Mouse (Mus musculus): ENCODE data around the gene Gjb3. TPM values are rescaled to one million over a fixed set of nuclear protein-coding genes. Genes with fewer than 3 reads are reported as not detected.

Gene Gjb3
- polyA plus RNA-seq, 1 experiment from 2014 or later: 0.34 TPM

DNA sequence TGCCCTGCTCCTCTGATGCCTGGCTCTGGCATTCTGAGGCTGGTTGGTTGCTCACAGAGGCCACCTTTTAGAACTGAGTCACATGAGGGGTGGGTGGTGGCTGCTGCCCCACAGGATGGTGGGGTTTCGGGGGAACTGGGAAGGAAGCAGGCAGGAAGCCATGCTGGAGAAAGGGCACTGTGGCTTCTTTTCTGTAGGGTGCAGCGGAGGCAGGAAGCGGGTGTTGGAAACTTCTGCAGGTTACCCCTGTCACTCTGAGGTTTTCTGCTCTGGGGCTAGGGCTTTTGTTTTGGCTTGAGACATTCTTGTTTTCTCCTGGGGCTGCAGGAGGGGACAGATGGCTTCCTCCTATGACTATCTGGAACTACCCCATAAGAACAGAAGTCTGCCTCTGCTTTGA lies 31.9 kb upstream of the Gjb3 start:
- DNase-seq: no peak
- no peaks in the 10 kb centered on the region for H3K4me1 ChIP-seq (ENCODE audit: insufficient read depth)

DNA sequence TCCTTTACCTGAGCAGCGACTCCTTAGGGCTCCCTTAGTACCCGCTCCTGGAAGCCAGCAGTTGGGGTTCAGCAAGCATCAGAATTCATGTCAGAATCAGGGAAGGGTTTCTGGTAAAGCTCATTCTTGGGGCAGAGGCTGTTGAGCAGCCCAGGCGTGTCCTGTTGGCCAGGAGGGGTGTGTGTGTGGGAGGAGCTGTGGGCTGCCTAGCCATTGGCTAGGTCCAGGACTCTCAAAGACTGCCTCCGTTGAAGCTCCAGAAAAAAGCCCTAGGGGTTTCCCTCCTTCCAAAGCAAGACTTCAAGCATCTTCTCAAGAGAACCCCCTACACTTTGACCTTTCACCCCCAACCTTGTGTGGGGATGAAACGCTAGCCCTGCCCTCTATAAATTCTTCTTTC lies 27.4 kb upstream of the Gjb3 start, which contains the start of gene Gjb5:
Gene Gjb5 (minus strand): TSS at position 164 of the 400 bp plus-strand sequence.
- TF ChIP-seq CTCF (IDR thresholded peaks at IDR 0.05; ENCODE audit: low read depth) (no peak), EP300 (IDR thresholded peaks at IDR 0.05; ENCODE audit: low read depth) (no peak)
- no peak within 1 kb of the TSS for H3K9ac ChIP-seq (replicated peaks)
- no peaks in the 10 kb centered on the region for H3K9me3 ChIP-seq (ENCODE audit: low read length)
- 32% methylated on average over 5 of the region's 5 CpGs for WGBS (ENCODE audit: insufficient replicate concordance)
- no peak for DNase-seq
- no peak within 1 kb of the TSS for H3K4me2 ChIP-seq (ENCODE audit: low read depth, low read length)
- ATAC-seq: no peak
- H3K36me3 ChIP-seq (replicated peaks; ENCODE audit: insufficient read depth, low read length): no peaks in the 10 kb centered on the region
- no peaks in the 10 kb centered on the region for H3K27me3 ChIP-seq (ENCODE audit: insufficient read depth, low read length)
- H3K27ac ChIP-seq (ENCODE audit: low read depth): no peak within 1 kb of the TSS
- no peaks in the 10 kb centered on the region for H3K4me1 ChIP-seq (ENCODE audit: insufficient read depth)
- H3K4me3 ChIP-seq (ENCODE audit: low read depth, low read length): no peak within 1 kb of the TSS

More for the DNA sequence above, 31.9 kb upstream of the Gjb3 start:
- Histone ChIP-seq H3K27me3 (ENCODE audit: insufficient read depth, low read length) (no peaks in the 10 kb centered on the region), H3K4me2 (ENCODE audit: low read depth, low read length) (no peak overlapping the region), H3K9me3 (ENCODE audit: low read length) (no peaks in the 10 kb centered on the region), H3K36me3 (replicated peaks; ENCODE audit: insufficient read depth, low read length) (no peaks in the 10 kb centered on the region), H3K9ac (replicated peaks) (no peak overlapping the region), H3K27ac (ENCODE audit: low read depth) (no peak overlapping the region), H3K4me3 (ENCODE audit: low read depth, low read length) (no peak overlapping the region)
- WGBS (ENCODE audit: insufficient replicate concordance): 53% methylated on average over 3 of the region's 3 CpGs
- TF ChIP-seq CTCF (IDR thresholded peaks at IDR 0.05; ENCODE audit: low read depth) (no peak), EP300 (IDR thresholded peaks at IDR 0.05; ENCODE audit: low read depth) (no peak)
- ATAC-seq: no peak

DNA sequence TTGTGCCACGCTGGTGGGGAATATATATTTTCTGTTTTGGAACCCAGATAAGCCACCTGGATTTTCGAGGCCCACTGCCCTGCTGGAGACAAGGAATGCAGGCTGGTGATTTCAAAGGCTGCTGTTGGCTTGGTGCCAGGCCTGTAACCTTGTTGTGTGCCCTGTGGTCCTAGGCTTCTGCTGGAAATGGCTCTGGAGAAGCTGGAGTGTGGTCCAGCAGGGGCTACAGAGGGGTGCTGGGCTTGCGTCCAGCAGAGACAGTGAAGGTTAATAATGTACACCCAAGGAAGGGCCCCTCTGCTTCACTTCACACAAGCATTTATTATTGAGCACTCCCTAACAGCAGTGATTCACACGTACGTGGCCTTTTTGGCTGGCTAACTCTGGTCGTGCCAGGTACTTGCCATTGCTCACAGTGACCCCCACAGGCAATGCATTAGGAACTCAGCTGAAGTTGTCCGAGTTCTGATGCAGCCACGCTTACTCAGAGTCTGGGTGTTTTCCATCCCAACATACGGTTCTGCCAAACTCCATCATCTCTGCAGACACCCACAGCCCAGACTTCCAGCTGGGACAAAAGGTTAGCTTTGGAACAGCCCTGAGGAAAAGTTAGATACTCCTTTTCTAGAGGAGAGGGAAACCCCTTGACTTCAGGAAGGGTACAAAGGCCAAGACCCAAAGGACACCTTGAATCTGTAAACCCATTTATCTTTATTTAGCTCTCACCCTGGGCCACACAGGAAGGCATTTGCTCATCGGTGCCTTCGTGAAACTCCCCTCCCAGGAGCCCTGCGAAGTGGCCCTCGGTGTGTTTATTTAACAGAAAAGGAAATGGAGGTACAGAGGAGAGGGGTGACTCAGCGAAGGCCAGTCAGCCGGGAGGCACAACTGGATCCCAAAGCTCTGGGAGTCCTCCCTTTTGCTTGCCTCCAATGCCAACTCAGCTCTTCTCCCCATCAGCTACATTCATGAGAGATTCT lies 24.2 kb upstream of the Gjb3 start:
- WGBS (ENCODE audit: insufficient replicate concordance): 47% methylated on average over 15 of the region's 15 CpGs
- no peak overlapping the region for H3K4me2 ChIP-seq (ENCODE audit: low read depth, low read length)
- no peak overlapping the region for H3K4me3 ChIP-seq (ENCODE audit: low read depth, low read length)
- H3K36me3 ChIP-seq (replicated peaks; ENCODE audit: insufficient read depth, low read length): no peaks in the 10 kb centered on the region
- ATAC-seq (no peak), DNase-seq (no peak)
- H3K27me3 ChIP-seq (ENCODE audit: insufficient read depth, low read length): no peaks in the 10 kb centered on the region
- TF ChIP-seq EP300 (IDR thresholded peaks at IDR 0.05; ENCODE audit: low read depth) (no peak), CTCF (IDR thresholded peaks at IDR 0.05; ENCODE audit: low read depth) (no peak)
- H3K4me1 ChIP-seq (ENCODE audit: insufficient read depth): no peaks in the 10 kb centered on the region
- H3K9ac ChIP-seq (replicated peaks): no peak overlapping the region
- no peak overlapping the region for H3K27ac ChIP-seq (ENCODE audit: low read depth)
- no peaks in the 10 kb centered on the region for H3K9me3 ChIP-seq (ENCODE audit: low read length)

DNA sequence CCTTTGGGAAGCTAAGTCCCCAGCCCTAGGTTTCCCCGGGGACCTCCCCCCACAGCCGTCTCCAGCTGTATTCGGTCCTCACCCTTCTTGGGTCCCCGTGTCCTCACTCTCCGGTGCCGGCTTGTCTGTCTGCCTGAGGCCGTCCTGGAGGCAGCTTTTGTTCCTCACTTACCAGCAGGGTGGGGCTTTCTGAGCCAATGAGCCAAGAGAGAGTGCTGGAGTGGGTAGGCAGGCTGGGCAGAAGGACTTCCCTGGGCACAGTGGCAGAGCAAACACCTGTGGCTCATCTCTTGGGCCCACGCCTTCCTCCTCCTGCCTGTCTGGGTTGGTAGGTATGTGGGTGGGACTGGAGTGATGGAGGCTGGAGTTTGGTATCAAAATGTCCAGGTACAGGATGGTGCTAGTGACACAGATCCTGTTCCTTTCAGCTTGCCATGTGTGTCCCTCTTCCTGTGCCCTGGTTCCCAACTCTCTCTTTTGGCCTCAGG lies 23.4 kb upstream of the Gjb3 start, which contains the start of gene Gjb4:
Gene Gjb4 (minus strand): TSS at position 131 of the 488 bp plus-strand sequence.
- Histone ChIP-seq H3K27me3 (ENCODE audit: insufficient read depth, low read length) (no peaks in the 10 kb centered on the region), H3K4me2 (ENCODE audit: low read depth, low read length) (no peak within 1 kb of the TSS), H3K27ac (ENCODE audit: low read depth) (no peak within 1 kb of the TSS), H3K4me3 (ENCODE audit: low read depth, low read length) (no peak within 1 kb of the TSS), H3K4me1 (ENCODE audit: insufficient read depth) (no peaks in the 10 kb centered on the region), H3K9ac (replicated peaks) (no peak within 1 kb of the TSS), H3K36me3 (replicated peaks; ENCODE audit: insufficient read depth, low read length) (no peaks in the 10 kb centered on the region), H3K9me3 (ENCODE audit: low read length) (no peaks in the 10 kb centered on the region)
- DNase-seq (no peak), ATAC-seq (no peak)
- WGBS (ENCODE audit: insufficient replicate concordance): 72% methylated on average over 8 of the region's 8 CpGs
- no peak for TF ChIP-seq EP300 (IDR thresholded peaks at IDR 0.05; ENCODE audit: low read depth)
- TF ChIP-seq CTCF (IDR thresholded peaks at IDR 0.05; ENCODE audit: low read depth): no peak

DNA sequence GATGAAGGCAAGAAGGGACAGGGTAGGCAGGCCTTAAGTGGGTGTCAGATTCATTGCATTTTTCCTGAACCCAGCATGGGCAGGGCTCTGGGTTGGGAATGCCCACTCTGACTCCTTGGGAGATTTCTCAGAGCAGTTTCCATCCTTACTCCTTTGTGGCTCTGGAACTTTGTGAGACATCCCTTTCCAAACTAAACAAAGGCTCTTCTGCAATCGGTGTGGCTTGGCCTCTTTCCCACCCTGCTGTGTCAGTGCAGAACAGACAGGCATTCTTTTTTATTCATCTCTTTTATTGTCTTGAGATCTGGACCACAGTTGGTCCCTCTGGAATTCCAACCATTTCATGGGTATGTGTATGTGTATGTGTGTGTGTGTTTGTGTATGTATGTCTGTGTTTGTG lies 21.9 kb upstream of the Gjb3 start:
- Histone ChIP-seq H3K4me3 (ENCODE audit: low read depth, low read length) (no peak overlapping the region), H3K36me3 (replicated peaks; ENCODE audit: insufficient read depth, low read length) (no peaks in the 10 kb centered on the region), H3K4me2 (ENCODE audit: low read depth, low read length) (no peak overlapping the region), H3K4me1 (ENCODE audit: insufficient read depth) (no peaks in the 10 kb centered on the region), H3K9ac (replicated peaks) (no peak overlapping the region), H3K9me3 (ENCODE audit: low read length) (no peaks in the 10 kb centered on the region), H3K27ac (ENCODE audit: low read depth) (no peak overlapping the region), H3K27me3 (ENCODE audit: insufficient read depth, low read length) (no peaks in the 10 kb centered on the region)
- no peak for DNase-seq
- no peak for TF ChIP-seq CTCF (IDR thresholded peaks at IDR 0.05; ENCODE audit: low read depth)
- no peak for ATAC-seq
- WGBS (ENCODE audit: insufficient replicate concordance): 74% methylated on average over 1 of the region's 1 CpGs

DNA sequence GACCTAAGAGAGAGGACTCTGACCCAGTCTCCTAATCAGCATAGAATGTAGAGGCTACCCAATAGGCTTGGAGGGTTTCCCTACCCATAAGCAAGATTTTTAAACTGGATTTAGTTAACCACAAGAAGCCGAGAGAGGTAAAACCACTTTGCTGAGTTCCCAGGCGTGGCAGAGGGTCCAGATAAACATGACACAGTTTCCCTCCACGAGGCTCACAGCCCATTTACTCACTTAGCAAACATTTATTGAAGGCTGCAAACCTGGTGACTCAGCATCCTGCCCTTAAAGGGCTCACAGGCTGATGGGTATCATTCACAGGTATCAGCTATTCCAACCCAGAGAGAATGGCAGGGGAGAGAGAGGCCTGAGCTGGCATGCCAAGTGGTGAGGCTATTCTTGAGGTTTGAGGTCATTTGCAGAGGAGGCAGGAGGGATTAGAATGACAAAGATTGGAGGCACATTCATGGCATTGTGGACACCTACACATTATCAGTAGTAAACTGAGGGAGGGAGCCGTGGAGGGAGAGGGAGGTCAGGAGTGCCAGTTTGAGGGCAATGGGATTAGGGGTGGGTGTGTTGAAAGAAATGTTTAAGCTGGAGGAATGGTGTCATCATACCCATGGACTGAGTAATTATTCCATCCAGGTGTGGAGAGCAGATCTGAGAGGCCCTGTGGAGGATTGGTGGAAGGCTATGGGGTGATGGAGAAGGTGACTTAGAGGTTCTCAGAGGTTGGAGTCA lies 19.1 kb upstream of the Gjb3 start:
- 35% methylated on average over 4 of the region's 4 CpGs for WGBS (ENCODE audit: insufficient replicate concordance)
- ATAC-seq: no peak
- Histone ChIP-seq H3K9ac (replicated peaks) (no peak overlapping the region), H3K27me3 (ENCODE audit: insufficient read depth, low read length) (no peaks in the 10 kb centered on the region), H3K9me3 (ENCODE audit: low read length) (no peaks in the 10 kb centered on the region), H3K4me2 (ENCODE audit: low read depth, low read length) (no peak overlapping the region), H3K4me1 (ENCODE audit: insufficient read depth) (no peaks in the 10 kb centered on the region), H3K27ac (ENCODE audit: low read depth) (no peak overlapping the region), H3K4me3 (ENCODE audit: low read depth, low read length) (no peak overlapping the region), H3K36me3 (replicated peaks; ENCODE audit: insufficient read depth, low read length) (no peaks in the 10 kb centered on the region)
- TF ChIP-seq CTCF (IDR thresholded peaks at IDR 0.05; ENCODE audit: low read depth) (no peak), EP300 (IDR thresholded peaks at IDR 0.05; ENCODE audit: low read depth) (no peak)
- DNase-seq: no peak

Measured in liver, postnatal 0 days (tissue).